Mouse (Mus musculus) lung, postnatal 0 days (tissue): Measurements from ENCODE around the gene Eid3. TPM values are rescaled to one million over a fixed set of nuclear protein-coding genes. Genes with fewer than 3 reads are reported as not detected.
A peak's percentile ranks its signal among the peaks of the same experiment; 100 is the strongest.

Experiments used
- ATAC-seq: fragments of 200-750 bp; cut with Nextera tagmentation; 2 replicates; pipeline ENCODE4 v1.8.0; 2017; ENCODE audit warnings: moderate library complexity
- DNase-seq: peaks from one replicate; pipeline ENCODE4 v3.0.0-alpha.2; 2016; ENCODE audit warnings: low spot score
- H3K27ac ChIP-seq: fragments of 300-500 bp; sonication (generic); 2 replicates; pipeline ENCODE4 v1.5.1; 2014; ENCODE audit warnings: antibody characterized with exemption, mild to moderate bottlenecking, low read length, mixed read lengths
- H3K27me3 ChIP-seq: fragments of 300-500 bp; sonication (generic); replicated peaks from 2 replicates; pipeline ENCODE4 v1.6.1; 2014; ENCODE audit warnings: low read length, mixed read lengths; ENCODE audit not compliant: insufficient read depth
- H3K36me3 ChIP-seq: fragments of 300-500 bp; sonication (generic); 2 replicates; pipeline ENCODE4 v1.6.1; 2014; ENCODE audit warnings: low read length, mixed read lengths; ENCODE audit not compliant: insufficient read depth
- H3K4me1 ChIP-seq: fragments of 300-500 bp; sonication (generic); 2 replicates; pipeline ENCODE4 v1.6.1; 2014; ENCODE audit warnings: antibody characterized with exemption, low read depth, low read length, mixed read lengths; ENCODE audit not compliant: insufficient read depth
- H3K4me2 ChIP-seq: fragments of 300-500 bp; sonication (generic); replicated peaks from 2 replicates; pipeline ENCODE4 v1.6.1; 2014; ENCODE audit warnings: low read depth, mild to moderate bottlenecking, low read length, moderate library complexity, mixed read lengths
- H3K4me3 ChIP-seq: fragments of 300-500 bp; sonication (generic); 2 replicates; pipeline ENCODE4 v1.5.1; 2014; ENCODE audit warnings: low read depth, low read length
- H3K9ac ChIP-seq: fragments of 300-500 bp; sonication (generic); replicated peaks from 2 replicates; pipeline ENCODE4 v1.6.1; 2014; ENCODE audit warnings: low read depth, mild to moderate bottlenecking
- H3K9me3 ChIP-seq: fragments of 300-500 bp; sonication (generic); 2 replicates; pipeline ENCODE4 v1.6.1; 2016; ENCODE audit warnings: low read length, mixed read lengths
- CTCF ChIP-seq: IDR thresholded peaks from 2 replicates; pipeline ENCODE4 v1.5.1; 2016; ENCODE audit warnings: antibody characterized with exemption, mild to moderate bottlenecking
- EP300 ChIP-seq: IDR thresholded peaks from 2 replicates; pipeline ENCODE4 v1.6.1; 2016; ENCODE audit warnings: antibody characterized with exemption, mild to moderate bottlenecking, control low read depth
- WGBS: fragments of 180-500 bp; shearing (Covaris S2); extraction: QIAGEN DNeasy Blood & Tissue Kit; methylation state at CpG from one replicate; pipeline ENCODE4 v1.1.7; 2014; 5-methylcytosine and 5-hydroxymethylcytosine counted together
- polyA plus RNA-seq: library from polyadenylated mRNA; unstranded; fragments of >200 nt; fragmentation: Nextera tagmentation; extraction: Ambion mirVana; gene quantifications from 2 replicates; pipeline ENCODE4 v1.2.1, GENCODE M21; 2015

Gene Eid3
- polyA plus RNA-seq, 1 experiment from 2014 or later: not detected

- Histone ChIP-seq H3K9ac (no peak overlapping the region), H3K36me3 (peaks cover 13% of the 10 kb centered on the region; the same call in 1 of the 2 replicates), H3K9me3 (no peaks in the 10 kb centered on the region), H3K4me1 (no peaks in the 10 kb centered on the region), H3K27ac (peak overlapping the region; percentile 78), H3K27me3 (no peaks in the 10 kb centered on the region), H3K4me2 (peak overlapping the region; percentile 27; the same call in 1 of the 2 replicates), H3K4me3 (0 out of 2 replicates have a peak overlapping the region, but pooled peaks have one; percentile 2)
- WGBS: 31% methylated on average over 16 of the region's 16 CpGs
- DNase-seq (peak; percentile 74), ATAC-seq (peak; percentile 72)
- TF ChIP-seq EP300: no peak
These were observed 33.5 kb downstream of the Eid3 start for GRCm38 (mm10) chr10:82899810-82900421.

- H3K27ac ChIP-seq: peak overlapping the region; percentile 78
- DNase-seq (peak; percentile 93), ATAC-seq (peak; percentile 80)
- no peaks in the 10 kb centered on the region for H3K9me3 ChIP-seq
- peaks cover 13% of the 10 kb centered on the region; the same call in 1 of the 2 replicates for H3K36me3 ChIP-seq
- no peak overlapping the region for H3K4me3 ChIP-seq
- H3K4me2 ChIP-seq: peak overlapping the region; percentile 27; the same call in 1 of the 2 replicates
- H3K4me1 ChIP-seq: no peaks in the 10 kb centered on the region
- peak; percentile 74 for TF ChIP-seq EP300
- TF ChIP-seq CTCF: no peak
- 28% methylated on average over 7 of the region's 7 CpGs for WGBS
- H3K27me3 ChIP-seq: no peaks in the 10 kb centered on the region
- H3K9ac ChIP-seq: no peak overlapping the region
These were observed 34.1 kb downstream of the Eid3 start for GRCm38 (mm10) chr10:82900546-82900945.

- WGBS: under 1% methylated on average over 7 of the region's 7 CpGs
- H3K36me3 ChIP-seq: peaks cover 8% of the 10 kb centered on the region; the same call in 1 of the 2 replicates
- no peak overlapping the region for H3K27ac ChIP-seq
- no peaks in the 10 kb centered on the region for H3K4me1 ChIP-seq
- DNase-seq: peak; percentile 87
- H3K27me3 ChIP-seq: no peaks in the 10 kb centered on the region
- peak; percentile 95 for TF ChIP-seq CTCF
- no peak for TF ChIP-seq EP300
- H3K4me2 ChIP-seq: no peak overlapping the region
- peak; percentile 55 for ATAC-seq
- H3K9me3 ChIP-seq: no peaks in the 10 kb centered on the region
- no peak overlapping the region for H3K4me3 ChIP-seq
- no peak overlapping the region for H3K9ac ChIP-seq
These were observed 35.0 kb downstream of the Eid3 start for GRCm38 (mm10) chr10:82901436-82901835.

- Histone ChIP-seq H3K27ac (no peak overlapping the region), H3K4me3 (no peak overlapping the region), H3K4me2 (no peak overlapping the region), H3K4me1 (no peaks in the 10 kb centered on the region), H3K9me3 (no peaks in the 10 kb centered on the region), H3K36me3 (no peaks in the 10 kb centered on the region), H3K9ac (no peak overlapping the region), H3K27me3 (no peaks in the 10 kb centered on the region)
- ATAC-seq (no peak), DNase-seq (no peak)
- TF ChIP-seq EP300 (no peak), CTCF (no peak)
- 82% methylated on average over 7 of the region's 7 CpGs for WGBS
These were observed 42.1 kb downstream of the Eid3 start for GRCm38 (mm10) chr10:82908526-82908925.

- TF ChIP-seq EP300: no peak
- peak; percentile 88 for TF ChIP-seq CTCF
- H3K9ac ChIP-seq: no peak overlapping the region
- peak; percentile 49; the same call in 1 of the 2 replicates for ATAC-seq
- no peaks in the 10 kb centered on the region for H3K36me3 ChIP-seq
- H3K4me2 ChIP-seq: no peak overlapping the region
- WGBS: 16% methylated on average over 9 of the region's 9 CpGs
- H3K9me3 ChIP-seq: no peaks in the 10 kb centered on the region
- peak; percentile 72 for DNase-seq
- no peak overlapping the region for H3K4me3 ChIP-seq
- no peak overlapping the region for H3K27ac ChIP-seq
- no peaks in the 10 kb centered on the region for H3K4me1 ChIP-seq
- H3K27me3 ChIP-seq: no peaks in the 10 kb centered on the region
These were observed 43.0 kb downstream of the Eid3 start for GRCm38 (mm10) chr10:82909382-82909781.

GRCm38 (mm10) chr10:82910198-82910597 is 43.8 kb downstream of the Eid3 start:
- Histone ChIP-seq H3K4me1 (no peaks in the 10 kb centered on the region), H3K9ac (no peak overlapping the region), H3K4me3 (no peak overlapping the region), H3K9me3 (no peaks in the 10 kb centered on the region), H3K27me3 (no peaks in the 10 kb centered on the region), H3K4me2 (no peak overlapping the region), H3K36me3 (no peaks in the 10 kb centered on the region), H3K27ac (no peak overlapping the region)
- TF ChIP-seq EP300 (no peak), CTCF (peak; percentile 64)
- DNase-seq (no peak), ATAC-seq (no peak)
- 68% methylated on average over 3 of the region's 3 CpGs for WGBS
